Mouse (Mus musculus): ENCODE data around the gene Stk24.
"Not testable (repeated sequence)": the region's sequence is repeated elsewhere in the genome, so short reads cannot be mapped to it uniquely, and the experiment has no call there.

Gene Stk24

GRCm38 (mm10) chr14:121379827-121380145 is at the start of gene Stk24:
TSS of gene Stk24 (minus strand) at chr14:121380011.
- in situ Hi-C loops (cut with MseI, MboI), result no loop called here

GRCm38 (mm10) chr14:121428148-121428547 is 48.3 kb upstream of the Stk24 start:
- in situ Hi-C loops (cut with MseI, MboI), result no loop called here

- in situ Hi-C loops (cut with MseI, MboI), result no loop called here
Observed at GRCm38 (mm10) chr14:121426743-121427142, 46.9 kb upstream of the Stk24 start.

GRCm38 (mm10) chr14:121425004-121425793 is 45.4 kb upstream of the Stk24 start:
- in situ Hi-C loops (cut with MseI, MboI), result no loop called here

GRCm38 (mm10) chr14:121423341-121423751 is 43.5 kb upstream of the Stk24 start:
- in situ Hi-C loops (cut with MseI, MboI), result no loop called here

GRCm38 (mm10) chr14:121422664-121423340 is 43.0 kb upstream of the Stk24 start:
- in situ Hi-C loops (cut with MseI, MboI), result no loop called here

GRCm38 (mm10) chr14:121422000-121422399 is 42.2 kb upstream of the Stk24 start:
- in situ Hi-C loops (cut with MseI, MboI), result no loop called here

GRCm38 (mm10) chr14:121417594-121417993 is 37.8 kb upstream of the Stk24 start:
- in situ Hi-C loops (cut with MseI, MboI), result no loop called here

GRCm38 (mm10) chr14:121416626-121417319 is 37.0 kb upstream of the Stk24 start:
- in situ Hi-C loops (cut with MseI, MboI), result no loop called here

- in situ Hi-C loops (cut with MseI, MboI), result no loop called here
Observed at GRCm38 (mm10) chr14:121414635-121415241, 34.9 kb upstream of the Stk24 start.

GRCm38 (mm10) chr14:121413726-121414125 is 33.9 kb upstream of the Stk24 start:
- in situ Hi-C loops (cut with MseI, MboI), result not testable (repeated sequence)

- in situ Hi-C loops (cut with MseI, MboI), result no loop called here
Observed at GRCm38 (mm10) chr14:121408944-121409343, 29.1 kb upstream of the Stk24 start.

- in situ Hi-C loops (cut with MseI, MboI), result no loop called here
Observed at GRCm38 (mm10) chr14:121406943-121407342, 27.1 kb upstream of the Stk24 start.

GRCm38 (mm10) chr14:121405546-121405945 is 25.7 kb upstream of the Stk24 start:
- in situ Hi-C loops (cut with MseI, MboI), result no loop called here

- in situ Hi-C loops (cut with MseI, MboI), result no loop called here
Observed at GRCm38 (mm10) chr14:121405120-121405519, 25.3 kb upstream of the Stk24 start.

GRCm38 (mm10) chr14:121399676-121400075 is 19.9 kb upstream of the Stk24 start:
- in situ Hi-C loops (cut with MseI, MboI), result no loop called here

- in situ Hi-C loops (cut with MseI, MboI), result no loop called here
Observed at GRCm38 (mm10) chr14:121397471-121397870, 17.7 kb upstream of the Stk24 start.

GRCm38 (mm10) chr14:121395125-121395524 is 15.3 kb upstream of the Stk24 start:
- in situ Hi-C loops (cut with MseI, MboI), result no loop called here

GRCm38 (mm10) chr14:121391927-121392326 is 12.1 kb upstream of the Stk24 start:
- in situ Hi-C loops (cut with MseI, MboI), result no loop called here

- in situ Hi-C loops (cut with MseI, MboI), result no loop called here
Observed at GRCm38 (mm10) chr14:121387760-121388159, 7.9 kb upstream of the Stk24 start.

GRCm38 (mm10) chr14:121385440-121385839 is 5.6 kb upstream of the Stk24 start:
- in situ Hi-C loops (cut with MseI, MboI), result no loop called here

- in situ Hi-C loops (cut with MseI, MboI), result no loop called here
Observed at GRCm38 (mm10) chr14:121383801-121384200, 4.0 kb upstream of the Stk24 start.
